Mouse (Mus musculus) kidney, embryonic 14.5 days (tissue): ENCODE data around the gene Sgsm2. TPM values are rescaled to one million over a fixed set of nuclear protein-coding genes. Genes with fewer than 3 reads are reported as not detected.
A peak's percentile ranks its signal among the peaks of the same experiment; 100 is the strongest.
"Not testable (repeated sequence)": the region's sequence is repeated elsewhere in the genome, so short reads cannot be mapped to it uniquely, and the experiment has no call there.

ENCODE experiments used
- ATAC-seq: fragments of 200-750 bp; cut with Nextera tagmentation; 2 replicates; pipeline ENCODE4 v1.8.0; 2017; ENCODE audit warnings: moderate number of reproducible peaks, mild to moderate bottlenecking, moderate TSS enrichment, moderate library complexity; ENCODE audit not compliant: low FRiP score, low TSS enrichment
- H3K27ac ChIP-seq: fragments of 300-500 bp; sonication (generic); 2 replicates; pipeline ENCODE4 v1.5.1; 2014; ENCODE audit warnings: low read depth, mild to moderate bottlenecking, low read length, moderate library complexity, mixed read lengths
- H3K27me3 ChIP-seq: fragments of 300-500 bp; sonication (generic); 2 replicates; pipeline ENCODE4 v1.6.1; 2014; ENCODE audit warnings: mild to moderate bottlenecking, low read length; ENCODE audit not compliant: control insufficient read depth, insufficient read depth
- H3K36me3 ChIP-seq: fragments of 300-500 bp; sonication (generic); 2 replicates; pipeline ENCODE4 v1.6.1; 2014; ENCODE audit warnings: low read length, mixed read lengths; ENCODE audit not compliant: control insufficient read depth, insufficient read depth
- H3K4me1 ChIP-seq: fragments of 300-500 bp; sonication (generic); 2 replicates; pipeline ENCODE4 v1.6.1; 2014; ENCODE audit warnings: low read length, mixed read lengths; ENCODE audit not compliant: control insufficient read depth, insufficient read depth
- H3K4me2 ChIP-seq: fragments of 300-500 bp; sonication (generic); replicated peaks from 2 replicates; pipeline ENCODE4 v1.6.1; 2014; ENCODE audit warnings: low read depth, mild to moderate bottlenecking, low read length
- H3K4me3 ChIP-seq: fragments of 300-500 bp; sonication (generic); 2 replicates; pipeline ENCODE4 v1.5.1; 2014; ENCODE audit warnings: mild to moderate bottlenecking, low read length
- H3K9ac ChIP-seq: fragments of 300-500 bp; sonication (generic); 2 replicates; pipeline ENCODE4 v1.6.1; 2014; ENCODE audit warnings: low read depth, mild to moderate bottlenecking, low read length, moderate library complexity
- H3K9me3 ChIP-seq: fragments of 300-500 bp; sonication (generic); 2 replicates; pipeline ENCODE4 v1.6.1; 2016; ENCODE audit warnings: low read length; ENCODE audit not compliant: control insufficient read depth
- WGBS: fragments of 180-500 bp; shearing (Covaris S2); extraction: QIAGEN DNeasy Blood & Tissue Kit; methylation state at CpG from one replicate; pipeline ENCODE4 v1.1.7; 2014; 5-methylcytosine and 5-hydroxymethylcytosine counted together
- polyA plus RNA-seq: library from polyadenylated mRNA; unstranded; fragments of >200 nt; fragmentation: Nextera tagmentation; extraction: Ambion mirVana; gene quantifications from 2 replicates; pipeline ENCODE4 v1.2.1, GENCODE M21; 2014

Sgsm2 gene
- polyA plus RNA-seq, 1 experiment from 2014 or later = 5.7 TPM

DNA sequence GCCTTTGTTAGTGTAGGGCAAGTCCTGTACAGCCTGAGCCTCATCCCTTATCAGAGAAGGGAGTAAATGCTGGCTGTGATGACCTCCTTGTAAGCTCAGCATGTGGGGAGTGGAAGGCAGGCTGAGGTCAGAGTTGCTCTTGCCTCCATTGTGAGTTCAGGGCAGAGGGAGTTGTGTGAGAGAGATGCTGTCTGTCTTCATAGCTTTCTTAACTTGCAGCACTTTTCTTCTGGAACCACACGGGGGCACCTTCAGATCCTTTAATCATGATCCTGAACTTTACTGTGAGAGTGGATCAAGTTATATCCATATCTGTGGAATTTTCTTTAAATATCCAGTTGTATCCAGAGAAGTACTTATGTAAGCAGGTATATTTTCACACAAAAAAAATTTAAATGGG lies 75.4 kb downstream of the Sgsm2 start:
- no peak overlapping the region for H3K4me2 ChIP-seq
- no peaks in the 10 kb centered on the region for H3K9me3 ChIP-seq
- peaks cover 3% of the 10 kb centered on the region; the same call in 1 of the 2 replicates for H3K4me1 ChIP-seq
- H3K27me3 ChIP-seq = no peaks in the 10 kb centered on the region
- H3K9ac ChIP-seq = no peak overlapping the region
- ATAC-seq = no peak
- H3K36me3 ChIP-seq = peaks cover 36% of the 10 kb centered on the region
- H3K4me3 ChIP-seq = no peak overlapping the region
- H3K27ac ChIP-seq = no peak overlapping the region
- 31% methylated on average over 1 of the region's 1 CpGs for WGBS

DNA sequence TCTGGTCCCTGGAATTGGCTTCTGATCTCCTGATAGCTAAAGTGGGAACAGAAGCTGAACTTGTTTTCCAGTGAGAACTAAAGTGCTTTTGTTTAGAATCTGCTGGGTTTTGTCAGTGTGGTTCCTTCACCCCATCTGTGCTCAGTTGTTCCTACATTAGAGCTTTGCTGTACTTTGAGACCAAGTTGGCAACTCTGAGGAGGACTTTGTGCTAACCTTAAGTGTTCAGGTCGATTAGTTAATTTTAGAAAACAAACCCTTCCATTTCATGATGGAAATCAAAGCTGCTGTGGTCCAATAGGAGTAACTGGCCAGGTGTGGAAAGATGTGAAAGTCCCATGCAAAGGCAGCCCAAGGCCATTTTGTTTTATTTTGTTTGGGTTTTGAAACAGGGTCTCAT lies 75.9 kb downstream of the Sgsm2 start:
- WGBS = 75% methylated on average over 1 of the region's 1 CpGs

DNA sequence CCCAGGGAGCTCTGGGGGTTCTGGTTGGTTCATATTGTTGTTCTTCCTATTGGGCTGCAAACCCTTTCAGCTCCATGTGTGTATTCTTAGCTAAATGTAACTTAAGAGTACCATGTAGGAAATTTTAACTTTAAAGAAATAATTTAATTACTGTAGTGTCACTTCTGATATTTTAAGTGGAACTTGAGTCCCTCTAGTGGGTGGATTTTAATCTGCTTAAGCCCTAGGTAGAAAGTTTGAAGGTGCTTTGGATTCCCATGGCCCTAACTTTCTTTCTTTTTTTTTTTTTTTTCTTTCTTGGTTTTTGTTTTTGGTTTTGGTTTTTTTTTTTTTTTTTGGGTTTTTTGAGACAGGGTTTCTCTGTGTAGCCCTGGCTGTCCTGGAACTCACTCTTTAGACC lies 81.1 kb downstream of the Sgsm2 start:
- H3K4me3 ChIP-seq = no peak overlapping the region
- H3K4me2 ChIP-seq = no peak overlapping the region
- H3K9me3 ChIP-seq = no peaks in the 10 kb centered on the region
- H3K36me3 ChIP-seq = peaks cover 48% of the 10 kb centered on the region
- ATAC-seq = no peak
- H3K9ac ChIP-seq = no peak overlapping the region
- no peak overlapping the region for H3K27ac ChIP-seq
- no peaks in the 10 kb centered on the region for H3K4me1 ChIP-seq
- no peaks in the 10 kb centered on the region for H3K27me3 ChIP-seq

More for the DNA sequence above, 75.9 kb downstream of the Sgsm2 start:
- H3K9me3 ChIP-seq = no peaks in the 10 kb centered on the region
- no peak overlapping the region for H3K4me2 ChIP-seq
- no peaks in the 10 kb centered on the region for H3K4me1 ChIP-seq
- no peaks in the 10 kb centered on the region for H3K27me3 ChIP-seq
- no peak overlapping the region for H3K27ac ChIP-seq
- ATAC-seq = no peak
- no peak overlapping the region for H3K9ac ChIP-seq
- H3K36me3 ChIP-seq = peaks cover 39% of the 10 kb centered on the region
- H3K4me3 ChIP-seq = no peak overlapping the region

DNA sequence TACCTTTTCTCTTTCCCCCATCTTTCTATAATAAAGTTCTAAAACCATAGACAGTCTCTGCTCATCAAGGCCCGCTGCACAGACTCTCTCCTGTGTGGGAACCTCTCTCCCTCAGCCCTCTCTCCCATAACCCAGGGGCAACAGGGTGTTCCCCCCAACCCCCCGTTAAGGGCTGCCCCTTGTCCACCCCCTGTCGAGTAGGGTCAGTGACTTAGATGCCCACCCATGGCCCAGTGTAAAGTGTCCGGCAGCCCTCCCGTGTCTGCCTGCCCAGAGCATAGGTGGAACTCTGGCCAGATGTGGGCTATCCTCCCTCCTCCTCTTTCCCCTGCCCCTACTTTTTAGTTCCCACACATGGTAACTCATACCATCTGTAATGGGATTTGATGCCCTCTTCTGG lies 85.3 kb downstream of the Sgsm2 start:
- Histone ChIP-seq H3K4me1 (no peaks in the 10 kb centered on the region), H3K27me3 (no peaks in the 10 kb centered on the region), H3K4me3 (no peak overlapping the region), H3K4me2 (no peak overlapping the region), H3K9ac (no peak overlapping the region), H3K36me3 (peaks cover 28% of the 10 kb centered on the region), H3K27ac (peak overlapping the region; percentile 60), H3K9me3 (no peaks in the 10 kb centered on the region)
- WGBS = 24% methylated on average over 5 of the region's 5 CpGs
- ATAC-seq = peak; percentile 79

DNA sequence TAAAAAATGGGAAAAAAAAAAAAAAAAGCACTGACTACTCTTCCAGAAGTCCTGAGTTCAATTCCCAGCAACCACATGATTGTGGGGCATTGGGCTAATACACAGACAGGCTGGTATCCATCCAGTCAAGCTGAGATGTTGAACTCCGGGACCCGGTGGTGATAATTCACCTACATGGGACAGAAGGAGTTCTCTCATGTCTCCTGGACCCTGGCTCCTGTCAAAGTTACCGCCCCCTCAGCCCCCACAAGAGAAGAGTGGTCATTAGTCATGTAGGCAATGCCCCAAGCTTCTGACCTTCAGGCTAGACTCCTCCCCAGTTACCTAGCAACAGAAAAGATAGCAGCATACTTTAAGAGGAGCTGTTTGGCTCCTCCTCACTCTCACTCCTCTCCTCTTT lies 85.8 kb downstream of the Sgsm2 start:
- H3K4me2 ChIP-seq, H3K4me1 ChIP-seq, H3K4me3 ChIP-seq, H3K27ac ChIP-seq, H3K27me3 ChIP-seq, H3K9ac ChIP-seq, H3K9me3 ChIP-seq: not testable (repeated sequence)
- peaks cover 30% of the 10 kb centered on the region for H3K36me3 ChIP-seq
- ATAC-seq = peak; percentile 87
- WGBS = 26% methylated on average over 3 of the region's 3 CpGs

DNA sequence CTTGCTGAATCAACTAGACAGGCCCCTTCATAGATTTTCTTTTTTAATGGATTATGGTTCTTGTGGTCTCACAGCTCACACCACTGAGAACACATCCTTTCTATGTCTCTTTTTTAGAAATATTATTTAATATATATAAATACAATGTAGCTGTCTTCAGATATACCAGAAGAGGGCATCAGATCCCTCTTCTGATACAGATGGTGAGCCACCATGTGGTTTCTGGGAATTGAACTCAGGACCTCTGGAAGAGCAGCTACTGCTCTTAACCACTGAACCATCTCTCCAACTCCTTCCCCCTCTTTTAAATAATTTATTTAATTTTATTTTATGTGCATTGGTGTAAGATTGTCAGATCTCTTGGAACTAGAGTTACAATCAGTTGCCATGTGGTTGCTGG lies 86.7 kb downstream of the Sgsm2 start:
- no peak for ATAC-seq
- H3K4me2 ChIP-seq = no peak overlapping the region
- no peaks in the 10 kb centered on the region for H3K9me3 ChIP-seq
- H3K4me3 ChIP-seq = no peak overlapping the region
- H3K27me3 ChIP-seq = no peaks in the 10 kb centered on the region
- H3K9ac ChIP-seq = no peak overlapping the region
- H3K36me3 ChIP-seq = peaks cover 37% of the 10 kb centered on the region
- H3K4me1 ChIP-seq = no peaks in the 10 kb centered on the region
- H3K27ac ChIP-seq = no peak overlapping the region

DNA sequence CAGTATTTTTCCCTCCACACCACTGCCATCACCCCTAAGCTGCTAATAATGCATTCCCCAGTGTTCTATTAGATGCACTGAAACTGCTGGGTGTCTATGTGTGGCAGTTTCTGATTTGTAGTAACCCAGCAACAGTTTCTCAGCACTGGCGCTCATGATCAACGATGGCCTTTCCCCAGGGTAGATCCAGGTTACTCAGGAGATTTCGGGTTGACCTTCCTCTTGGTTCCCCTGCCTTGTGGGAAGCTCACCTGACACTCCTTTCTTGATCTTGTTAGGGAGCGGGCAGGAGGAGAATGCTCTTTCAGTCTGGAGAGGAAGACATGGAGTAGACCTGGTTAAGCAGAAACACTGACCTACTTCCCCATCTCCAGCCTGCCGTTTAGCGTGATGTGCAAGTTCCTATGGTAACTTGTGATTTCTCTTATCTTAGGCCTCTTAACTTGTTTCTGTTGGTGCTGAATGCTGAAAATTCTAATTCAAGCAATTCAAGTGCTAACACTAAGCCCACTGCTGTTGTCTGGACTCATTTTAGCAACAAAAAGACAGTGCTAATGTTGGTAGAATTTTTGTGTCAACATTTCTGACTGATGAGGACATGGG lies 88.5 kb downstream of the Sgsm2 start:
- Histone ChIP-seq H3K27ac (no peak overlapping the region), H3K27me3 (no peaks in the 10 kb centered on the region), H3K36me3 (peaks cover 39% of the 10 kb centered on the region), H3K9ac (no peak overlapping the region), H3K4me3 (no peak overlapping the region), H3K4me1 (no peaks in the 10 kb centered on the region), H3K4me2 (no peak overlapping the region), H3K9me3 (no peaks in the 10 kb centered on the region)
- ATAC-seq = no peak
- 96% methylated on average over 6 of the region's 6 CpGs for WGBS

DNA sequence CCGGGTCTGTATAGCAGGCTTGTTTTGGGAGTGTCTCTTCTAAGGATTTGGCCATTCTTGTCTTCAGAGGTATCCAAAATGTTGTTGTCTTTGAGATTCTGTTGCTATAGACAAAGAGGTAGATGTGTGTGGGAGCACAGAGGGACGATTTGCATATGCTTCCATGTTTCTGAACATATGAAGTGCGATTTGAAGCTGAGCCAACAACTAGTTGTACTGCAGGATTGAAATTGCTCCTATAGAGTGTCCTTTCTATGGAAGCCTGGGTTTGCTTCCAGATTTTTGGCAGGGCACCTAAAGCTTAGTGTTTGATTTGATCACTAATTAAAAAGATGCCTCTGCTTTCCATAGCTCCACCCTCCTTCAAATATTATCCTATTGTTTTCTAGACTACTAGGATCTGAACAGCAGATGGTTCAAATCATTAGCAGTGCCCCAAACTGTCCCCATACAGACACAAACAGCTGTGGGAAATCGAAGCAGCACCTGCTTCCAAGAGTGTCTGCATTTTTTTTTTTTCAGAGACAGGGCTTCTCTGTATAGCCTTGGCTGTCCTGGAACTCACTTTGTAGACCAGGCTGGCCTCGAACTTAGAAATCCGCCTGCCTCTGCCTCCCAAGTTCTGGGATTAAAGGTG lies 89.5 kb downstream of the Sgsm2 start:
- Histone ChIP-seq H3K9ac (no peak overlapping the region), H3K27ac (no peak overlapping the region), H3K4me3 (no peak overlapping the region), H3K4me2 (no peak overlapping the region), H3K4me1 (no peaks in the 10 kb centered on the region), H3K9me3 (no peaks in the 10 kb centered on the region), H3K36me3 (peaks cover 43% of the 10 kb centered on the region), H3K27me3 (no peaks in the 10 kb centered on the region)
- 93% methylated on average over 6 of the region's 6 CpGs for WGBS
- ATAC-seq = no peak

DNA sequence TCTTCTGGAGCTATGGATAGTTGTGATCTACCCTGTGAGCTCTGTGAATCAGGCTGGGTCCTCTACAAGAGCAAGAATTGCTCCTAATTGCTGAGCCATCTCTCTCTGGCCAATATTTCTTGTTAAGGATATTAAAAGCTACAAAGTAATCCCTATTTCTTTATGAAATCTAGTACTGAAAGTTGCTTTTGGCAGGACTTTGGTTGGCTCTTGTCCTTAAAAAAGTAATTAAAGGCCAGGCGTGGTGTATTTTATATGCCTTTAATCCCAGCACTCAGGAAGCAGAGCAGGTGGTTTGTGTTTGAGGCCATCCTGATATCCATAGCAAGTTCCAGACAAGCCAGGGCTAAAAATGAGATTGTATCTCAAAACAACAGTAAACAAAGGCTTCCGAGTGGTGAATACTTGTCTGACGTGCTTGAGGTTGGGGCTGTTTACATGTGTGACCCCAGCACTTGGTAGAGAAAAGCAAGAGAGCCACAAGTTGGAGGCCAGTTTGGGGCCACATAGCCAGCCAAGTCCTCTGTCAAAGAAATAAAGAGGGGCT lies 92.7 kb downstream of the Sgsm2 start:
- Histone ChIP-seq H3K4me3 (no peak overlapping the region), H3K4me1 (no peaks in the 10 kb centered on the region), H3K27ac (no peak overlapping the region), H3K9me3 (no peaks in the 10 kb centered on the region), H3K4me2 (no peak overlapping the region), H3K9ac (no peak overlapping the region), H3K36me3 (peaks cover 55% of the 10 kb centered on the region), H3K27me3 (no peaks in the 10 kb centered on the region)
- WGBS = 89% methylated on average over 3 of the region's 3 CpGs
- no peak for ATAC-seq
